Mouse (Mus musculus) ES-E14 (cell line): ENCODE measurements at regions not wholly inside any gene's neighbourhood (a gene's known extent, or its start where the extent isn't known, plus 50 kb on each side); places are given as distances from the start of the nearest gene placed in this dataset.

ENCODE experiments used
- DNase-seq: peaks from one replicate; pipeline ENCODE4 v3.0.0-alpha.2; 2013; ENCODE audit warnings: low read depth, low spot score
- H3K27ac ChIP-seq: 2 replicates; pipeline ENCODE4 v1.5.1; 2012; ENCODE audit warnings: low read depth, mild to moderate bottlenecking, low read length, moderate library complexity, mixed read lengths; ENCODE audit not compliant: poor library complexity, insufficient read depth, severe bottlenecking
- H3K36me3 ChIP-seq: 2 replicates; pipeline ENCODE4 v1.6.1; 2012; ENCODE audit warnings: mild to moderate bottlenecking, low read length, moderate library complexity, mixed read lengths; ENCODE audit not compliant: control insufficient read depth, poor library complexity, insufficient read depth, severe bottlenecking
- H3K4me1 ChIP-seq, 2 experiments: fragments of 150-350 bp in 1 of 2; sonication (generic) in 1 of 2; 2 replicates each; pipeline ENCODE4 v1.6.1; 2012; ENCODE audit warnings: low read length in 2 of 2, mild to moderate bottlenecking in 1 of 2, mixed read lengths in 1 of 2; ENCODE audit not compliant: control insufficient read depth in 2 of 2, insufficient read depth in 2 of 2, poor library complexity in 1 of 2
- H3K4me3 ChIP-seq, 2 experiments: fragments of 150-350 bp in 1 of 2; sonication (generic) in 1 of 2; 2 replicates each; pipeline ENCODE4 v1.5.1; 2012; ENCODE audit warnings: low read length in 2 of 2, low read depth in 1 of 2, mild to moderate bottlenecking in 1 of 2, mixed read lengths in 1 of 2; ENCODE audit not compliant: insufficient read depth in 1 of 2, poor library complexity in 1 of 2, severe bottlenecking in 1 of 2
- H3K9ac ChIP-seq: 2 replicates; pipeline ENCODE4 v1.6.1; 2012; ENCODE audit warnings: low read depth, mild to moderate bottlenecking, low read length, mixed read lengths; ENCODE audit not compliant: poor library complexity, insufficient read depth, severe bottlenecking
- H3K9me3 ChIP-seq: fragments of 150-350 bp; sonication (generic); 2 replicates; pipeline ENCODE4 v1.6.1; 2012; ENCODE audit warnings: low read depth, mild to moderate bottlenecking, low read length; ENCODE audit not compliant: control insufficient read depth, insufficient read depth
- CHD2 ChIP-seq: IDR thresholded peaks from 2 replicates; pipeline ENCODE4 v1.6.1; 2014; ENCODE audit warnings: mild to moderate bottlenecking, low read depth, low read length, inconsistent platforms
- HCFC1 ChIP-seq: IDR thresholded peaks from 2 replicates; pipeline ENCODE4 v1.6.1; 2012; ENCODE audit warnings: low read length, inconsistent platforms, borderline replicate concordance; ENCODE audit not compliant: insufficient read depth
- MAFK ChIP-seq: IDR thresholded peaks from 2 replicates; pipeline ENCODE4 v1.6.1; 2014; ENCODE audit warnings: mild to moderate bottlenecking, low read depth, low read length, inconsistent platforms; ENCODE audit not compliant: insufficient read depth
- ZC3H11A ChIP-seq: IDR thresholded peaks from 2 replicates; pipeline ENCODE4 v1.6.1; 2012; ENCODE audit warnings: low read depth, mild to moderate bottlenecking, inconsistent platforms, low read length, borderline replicate concordance
- ZNF384 ChIP-seq: IDR thresholded peaks from 2 replicates; pipeline ENCODE4 v1.6.1; 2012; ENCODE audit warnings: low read depth, low read length, inconsistent platforms
- in situ Hi-C, 2 experiments: fragments of 600-800 bp; cut with MboI; formaldehyde crosslinking; loops; one replicate each; pipeline ENCODE4 v1.15.1; 2025; ENCODE audit warnings: low sequenced_read_pairs in 2 of 2, inconsistent platforms in 1 of 2; ENCODE audit not compliant: unreplicated experiment in 2 of 2

DNA sequence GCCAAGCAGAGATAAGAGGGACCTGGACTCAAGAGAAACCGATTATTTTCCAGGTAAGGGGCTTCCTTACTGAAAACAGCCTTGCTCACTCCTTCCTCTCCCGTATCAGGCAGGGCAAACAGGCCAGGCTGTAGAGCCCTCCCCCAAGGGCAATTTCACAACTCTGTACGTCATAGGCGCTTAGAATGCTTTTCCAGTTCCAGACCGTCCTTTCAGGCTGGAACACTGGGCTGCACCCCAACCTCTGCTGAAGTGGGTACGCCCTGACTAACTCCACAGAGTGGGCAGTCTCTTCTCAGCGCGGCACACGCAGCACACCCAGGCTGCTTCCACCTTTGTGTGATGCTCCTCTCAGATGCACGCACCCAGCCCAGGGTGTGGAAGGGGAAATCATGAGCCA, 186.8 kb upstream of the Klf14 start:
- Histone ChIP-seq H3K9me3 (no peaks in the 10 kb centered on the region), H3K27ac (no peak overlapping the region), H3K36me3 (no peaks in the 10 kb centered on the region; the same call in 1 of the 2 replicates), H3K9ac (no peak overlapping the region), H3K4me3 (no peak overlapping the region), H3K4me1 (peaks cover 0 to 6% of the 10 kb centered on the region in 2 experiments; a peak in 3 of 4 replicates)
- DNase-seq, result no peak
- TF ChIP-seq CHD2 (no peak), MAFK (no peak), ZNF384 (no peak), ZC3H11A (no peak), HCFC1 (no peak)
- in situ Hi-C loops, result no loop called here

DNA sequence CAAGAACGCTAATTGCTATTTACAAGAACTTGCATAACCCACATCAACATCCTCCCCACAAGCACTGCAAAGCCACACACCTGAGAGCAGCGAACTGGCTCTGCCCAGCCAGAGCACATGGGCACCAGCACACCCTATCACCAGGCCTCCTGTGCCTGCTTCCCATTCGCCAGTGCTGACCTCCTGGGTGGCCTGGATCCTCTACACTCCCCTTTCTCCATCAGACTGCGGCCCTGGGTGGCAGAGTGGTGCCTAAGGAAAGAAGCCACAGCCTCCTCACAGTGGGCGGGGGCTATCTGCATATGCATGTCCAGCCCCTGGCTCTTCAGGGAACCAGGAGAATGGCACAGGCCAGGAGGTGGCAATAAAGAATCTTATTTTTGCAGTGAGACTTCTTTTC, 187.9 kb upstream of the Klf14 start:
- no peak for DNase-seq
- Histone ChIP-seq H3K4me3 (no peak overlapping the region), H3K9ac (no peak overlapping the region), H3K36me3 (no peaks in the 10 kb centered on the region; the same call in 1 of the 2 replicates), H3K9me3 (no peaks in the 10 kb centered on the region), H3K27ac (no peak overlapping the region), H3K4me1 (peaks cover 0 to 6% of the 10 kb centered on the region in 2 experiments; a peak in 3 of 4 replicates)
- TF ChIP-seq ZC3H11A (no peak), CHD2 (no peak), MAFK (no peak), HCFC1 (no peak), ZNF384 (no peak)
- in situ Hi-C loops, result no loop called here

DNA sequence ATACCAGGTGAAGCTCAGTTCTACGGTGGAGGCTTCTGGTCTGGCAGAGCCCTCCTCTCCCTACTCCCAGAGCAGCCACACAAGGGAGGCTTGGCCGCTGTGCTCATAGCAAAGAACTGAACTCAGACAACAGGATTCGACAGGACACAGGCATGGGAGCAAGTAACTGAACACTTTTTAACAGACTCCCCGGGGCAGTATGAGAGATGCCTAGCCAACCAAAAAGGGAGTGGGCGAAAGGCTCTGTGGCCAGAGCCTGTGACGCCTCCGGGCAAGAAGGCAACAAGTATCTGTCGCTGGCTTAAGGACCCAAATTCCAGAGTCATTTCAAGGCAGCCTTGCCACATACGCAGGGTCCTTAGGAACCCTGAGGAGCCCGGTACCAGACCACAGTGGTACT, 188.8 kb upstream of the Klf14 start:
- DNase-seq, result no peak
- H3K27ac ChIP-seq, result no peak overlapping the region
- no peak overlapping the region for H3K4me3 ChIP-seq
- H3K9me3 ChIP-seq, result no peaks in the 10 kb centered on the region
- peaks cover 0 to 6% of the 10 kb centered on the region in 2 experiments; a peak in 3 of 4 replicates for H3K4me1 ChIP-seq
- TF ChIP-seq CHD2 (no peak), ZC3H11A (no peak), MAFK (no peak), HCFC1 (no peak), ZNF384 (no peak)
- H3K36me3 ChIP-seq, result no peaks in the 10 kb centered on the region; the same call in 1 of the 2 replicates
- no peak overlapping the region for H3K9ac ChIP-seq
- in situ Hi-C loops, result no loop called here

DNA sequence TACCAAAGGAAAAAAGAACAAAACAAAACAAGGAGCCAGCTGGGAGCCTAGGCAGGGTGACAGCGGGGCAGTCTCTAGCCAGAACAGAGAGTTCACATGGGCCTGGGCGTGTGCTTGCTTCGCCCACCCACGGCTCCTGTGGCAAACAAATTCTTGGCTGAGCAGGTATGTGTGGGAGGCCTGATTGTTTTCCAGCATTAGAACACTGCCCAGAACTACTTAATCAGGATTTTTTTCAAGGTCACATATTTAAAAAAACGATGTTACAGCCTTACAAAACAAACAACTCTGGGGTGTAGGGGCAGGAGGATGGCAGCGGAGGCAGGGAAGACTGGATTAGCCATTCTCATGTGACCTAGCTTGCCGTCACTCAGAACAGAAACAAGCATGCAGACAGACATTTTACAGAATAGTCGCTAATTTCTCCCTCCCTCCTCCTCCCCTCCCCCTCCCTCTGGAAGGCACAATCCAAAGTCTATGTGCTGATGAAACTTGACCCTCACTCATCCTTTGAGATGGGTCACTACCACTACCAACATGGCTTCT, 189.5 kb upstream of the Klf14 start:
- Histone ChIP-seq H3K9ac (no peak overlapping the region), H3K36me3 (no peaks in the 10 kb centered on the region; the same call in 1 of the 2 replicates), H3K4me1 (peaks cover 0 to 6% of the 10 kb centered on the region in 2 experiments; a peak in 3 of 4 replicates), H3K4me3 (no peak overlapping the region), H3K9me3 (no peaks in the 10 kb centered on the region), H3K27ac (no peak overlapping the region)
- TF ChIP-seq ZC3H11A, result no peak
- no peak for TF ChIP-seq MAFK
- no peak for TF ChIP-seq HCFC1
- TF ChIP-seq ZNF384, result no peak
- no peak for TF ChIP-seq CHD2
- in situ Hi-C loops, result no loop called here
- DNase-seq, result no peak

DNA sequence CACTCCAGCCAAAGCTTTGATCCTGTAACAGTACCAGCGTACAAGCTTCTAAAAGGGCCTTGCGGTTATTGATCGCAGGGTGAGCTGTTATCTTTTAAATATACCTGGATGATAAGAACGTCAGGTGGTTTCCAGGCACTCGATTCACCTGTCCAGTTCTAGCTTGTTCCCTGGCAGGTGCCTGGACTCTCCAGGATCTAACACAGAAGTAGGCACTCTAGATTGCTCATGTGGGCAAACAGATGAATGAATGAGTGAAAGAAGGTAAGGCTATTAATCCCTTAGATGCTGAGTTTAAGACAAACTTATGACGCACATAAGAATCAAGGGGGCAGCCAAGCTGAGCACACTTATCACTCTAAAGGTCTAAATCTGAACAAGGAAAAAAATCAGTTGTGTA, 190.3 kb upstream of the Klf14 start:
- no peaks in the 10 kb centered on the region for H3K9me3 ChIP-seq
- no peak overlapping the region for H3K4me3 ChIP-seq
- no peak for TF ChIP-seq ZC3H11A
- no peak for TF ChIP-seq CHD2
- TF ChIP-seq ZNF384, result no peak
- TF ChIP-seq HCFC1, result no peak
- no peak for TF ChIP-seq MAFK
- no peak overlapping the region for H3K27ac ChIP-seq
- H3K4me1 ChIP-seq, result peaks cover 0 to 6% of the 10 kb centered on the region in 2 experiments; a peak in 3 of 4 replicates
- in situ Hi-C loops, result no loop called here
- no peak for DNase-seq
- no peaks in the 10 kb centered on the region; the same call in 1 of the 2 replicates for H3K36me3 ChIP-seq
- H3K9ac ChIP-seq, result no peak overlapping the region
